ENCODE assay signal across 22 mouse cellular contexts in the genomic region with DNA sequence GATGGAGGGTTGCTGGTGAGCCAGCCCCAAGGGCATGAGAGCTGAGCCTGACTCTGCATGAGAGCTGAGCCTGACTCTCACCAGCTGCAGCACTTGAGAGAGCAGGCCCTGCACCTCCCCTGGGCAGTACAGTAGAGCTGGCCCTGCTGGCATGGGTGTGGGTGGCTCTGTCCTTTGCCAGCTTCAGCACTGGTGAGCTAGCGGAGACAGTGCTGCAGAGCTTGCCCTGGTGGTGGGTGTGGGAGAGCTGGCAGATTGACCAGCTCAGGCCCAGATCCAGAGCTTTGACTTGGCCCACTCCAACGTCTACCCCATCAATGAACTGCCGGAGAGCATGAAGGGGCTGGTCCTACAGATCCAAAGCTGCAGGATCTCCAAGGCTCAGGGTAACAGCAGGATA. TPM values are rescaled to one million over a fixed set of nuclear protein-coding genes. Genes with fewer than 3 reads are reported as not detected.
"Had no signal": no experiment of that assay in that cellular context is flagged by ENCODE, and none has a peak within 500 bp of the region (broad histone marks: within the 10 kb centered on the region; RNA-seq: fewer than 3 reads in every experiment).

No protein-coding gene starts in this region.

- H3K27me3 ChIP-seq: lung, embryonic 15.5 days had no signal

- H3K9me3 ChIP-seq: lung, embryonic 15.5 days; midbrain, embryonic 13.5 days; midbrain, embryonic 15.5 days; neural tube, embryonic 12.5 days; stomach, embryonic 15.5 days had no signal

- H3K36me3 ChIP-seq: lung, embryonic 15.5 days; midbrain, embryonic 13.5 days; midbrain, embryonic 15.5 days; neural tube, embryonic 12.5 days; stomach, embryonic 15.5 days had no signal

- DNase-seq: lung, adult 2 months; lung, postnatal 14 days; lung, postnatal 36 days; right cerebral cortex, postnatal 14 days; thymus, adult 2 months; thymus, postnatal 25 days; thymus, postnatal 4 days had no signal

- H3K4me3 ChIP-seq: lung, embryonic 15.5 days; megakaryocyte, embryonic 14.5 days; midbrain, embryonic 13.5 days; midbrain, embryonic 15.5 days; neural tube, embryonic 12.5 days; stomach, embryonic 15.5 days had no signal

- H3K27ac ChIP-seq: lung, embryonic 15.5 days; macrophage; midbrain, embryonic 13.5 days; midbrain, embryonic 15.5 days; neural tube, embryonic 12.5 days; stomach, embryonic 15.5 days; stomach, postnatal 0 days had no signal

- H3K9ac ChIP-seq: lung, embryonic 15.5 days; midbrain, embryonic 13.5 days; midbrain, embryonic 15.5 days; neural tube, embryonic 12.5 days; stomach, embryonic 15.5 days had no signal

- ATAC-seq: lung, postnatal 0 days; midbrain, embryonic 13.5 days; midbrain, embryonic 15.5 days had no signal

- H3K4me1 ChIP-seq: lung, embryonic 15.5 days; neural tube, embryonic 12.5 days; stomach, embryonic 15.5 days had no signal

- H3K4me2 ChIP-seq: lung, embryonic 15.5 days; midbrain, embryonic 11.5 days; midbrain, embryonic 13.5 days; midbrain, embryonic 15.5 days; neural tube, embryonic 12.5 days; stomach, embryonic 15.5 days had no signal

RNA-seq across cellular contexts. Expression of a gene that starts 22.3 kb away (rescaled TPM):
- total RNA-seq: megakaryocyte progenitor cell, adult 5-6 weeks; monocyte, adult 5-6 weeks; neutrophil, adult 5-6 weeks had no signal
- polyA plus RNA-seq: lung, adult 2 months; lung, embryonic 15.5 days; lung, postnatal 0 days; macrophage; stomach, embryonic 15.5 days; stomach, postnatal 0 days; testis, adult 2 months; urinary bladder, adult 2 months had no signal
